Mouse (Mus musculus): ENCODE data around the gene Zfpl1.

Zfpl1 gene

GRCm38 (mm10) chr19:6094119-6094518 lies 9.4 kb upstream of the Zfpl1 start, which contains the start of gene AC131692.1:
TSS of gene AC131692.1 (plus strand) at chr19:6094419.
- no peak for DNase-seq

- no peak for DNase-seq
These were observed 4.1 kb upstream of the Zfpl1 start for GRCm38 (mm10) chr19:6088841-6089240.

- DNase-seq: no peak
These were observed 692 bp upstream of the Zfpl1 start for GRCm38 (mm10) chr19:6085417-6085879.

- DNase-seq: no peak
These were observed 2.6 kb downstream of the Zfpl1 start, which contains the start of gene Gm28374 for GRCm38 (mm10) chr19:6082156-6082555. TSS of gene Gm28374 (minus strand) at chr19:6082256.

GRCm38 (mm10) chr19:6079983-6080480 lies 4.7 kb downstream of the Zfpl1 start, which contains the start of gene Tmem262:
TSS of gene Tmem262 (plus strand) at chr19:6080033.
- no peak for DNase-seq

GRCm38 (mm10) chr19:6076564-6077393 lies 8.0 kb downstream of the Zfpl1 start, which contains the start of gene Vps51:
TSS of gene Vps51 (minus strand) at chr19:6077231.
- peak; percentile 78 for DNase-seq

GRCm38 (mm10) chr19:6073889-6074288 lies 10.9 kb downstream of the Zfpl1 start:
- no peak for DNase-seq

- no peak for DNase-seq
These were observed 13.5 kb downstream of the Zfpl1 start for GRCm38 (mm10) chr19:6071261-6071660.

- DNase-seq: no peak
These were observed 14.0 kb downstream of the Zfpl1 start for GRCm38 (mm10) chr19:6070571-6071250.

- DNase-seq: no peak
These were observed 14.9 kb downstream of the Zfpl1 start for GRCm38 (mm10) chr19:6069851-6070250.

GRCm38 (mm10) chr19:6068951-6069350 lies 15.8 kb downstream of the Zfpl1 start:
- no peak for DNase-seq

GRCm38 (mm10) chr19:6067724-6068415 lies 16.9 kb downstream of the Zfpl1 start, which contains the start of gene Tm7sf2:
TSS of gene Tm7sf2 (minus strand) at chr19:6068373.
- DNase-seq: peak; percentile 78

- peak; percentile 87 for DNase-seq
These were observed 17.6 kb downstream of the Zfpl1 start for GRCm38 (mm10) chr19:6067011-6067723.

- no peak for DNase-seq
These were observed 18.2 kb downstream of the Zfpl1 start for GRCm38 (mm10) chr19:6066571-6066970.

GRCm38 (mm10) chr19:6063081-6063480 lies 21.7 kb downstream of the Zfpl1 start:
- no peak for DNase-seq

GRCm38 (mm10) chr19:6062418-6062817 lies 22.3 kb downstream of the Zfpl1 start:
- no peak for DNase-seq

GRCm38 (mm10) chr19:6061641-6062302 lies 23.0 kb downstream of the Zfpl1 start:
- no peak for DNase-seq

GRCm38 (mm10) chr19:6061021-6061533 lies 23.7 kb downstream of the Zfpl1 start, which contains the start of gene Znhit2:
TSS of gene Znhit2 (plus strand) at chr19:6061192.
- DNase-seq: peak; percentile 81

- no peak for DNase-seq
These were observed 25.8 kb downstream of the Zfpl1 start for GRCm38 (mm10) chr19:6058966-6059365.

GRCm38 (mm10) chr19:6058513-6058912 lies 26.2 kb downstream of the Zfpl1 start:
- no peak for DNase-seq

Measured in cerebellum, adult 11 months (tissue).